Mouse (Mus musculus) liver, adult (tissue): ENCODE results near the gene Smad3.
A peak's percentile ranks its signal among the peaks of the same experiment; 100 is the strongest.

Experiments
- GATA4 ChIP-seq: IDR thresholded peaks from 2 replicates; pipeline ENCODE4 v1.6.1; 2014; ENCODE audit warnings: mild to moderate bottlenecking, low read length; ENCODE audit not compliant: insufficient replicate concordance

The Smad3 gene

DNA sequence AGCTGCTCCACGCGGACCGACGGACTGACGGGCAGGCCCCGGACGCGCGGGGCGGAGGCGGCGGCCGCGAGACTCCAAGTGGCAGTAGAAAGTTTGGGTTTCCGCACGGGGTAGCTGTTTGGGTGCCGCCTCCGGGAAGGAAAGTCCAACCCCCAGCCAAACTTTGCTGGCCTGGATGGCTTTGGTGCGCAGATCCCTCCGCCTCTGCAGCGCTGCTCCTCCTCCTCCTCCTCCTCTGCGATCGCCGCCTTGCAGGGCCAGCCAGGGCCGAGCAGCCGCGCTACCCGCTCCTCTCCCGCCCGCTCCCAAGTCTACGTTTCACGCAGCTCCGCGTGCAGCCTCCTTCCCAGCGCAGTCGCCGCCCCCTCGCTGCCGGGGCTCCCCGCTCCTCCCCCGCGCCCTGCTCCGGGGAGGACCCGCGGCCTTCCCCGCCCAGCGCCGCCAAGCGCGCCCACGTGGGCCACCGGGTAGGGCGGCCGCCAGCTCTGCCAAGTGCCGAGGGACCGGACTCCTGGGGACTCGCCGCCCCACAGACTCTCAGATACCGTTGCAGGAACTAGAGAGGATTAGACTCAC, at the start of gene Smad3:
Smad3 (minus strand) TSS at position 130 of the 576 bp plus-strand sequence.
- TF ChIP-seq GATA4: peak; percentile 18; the same call in 1 of the 2 replicates

DNA sequence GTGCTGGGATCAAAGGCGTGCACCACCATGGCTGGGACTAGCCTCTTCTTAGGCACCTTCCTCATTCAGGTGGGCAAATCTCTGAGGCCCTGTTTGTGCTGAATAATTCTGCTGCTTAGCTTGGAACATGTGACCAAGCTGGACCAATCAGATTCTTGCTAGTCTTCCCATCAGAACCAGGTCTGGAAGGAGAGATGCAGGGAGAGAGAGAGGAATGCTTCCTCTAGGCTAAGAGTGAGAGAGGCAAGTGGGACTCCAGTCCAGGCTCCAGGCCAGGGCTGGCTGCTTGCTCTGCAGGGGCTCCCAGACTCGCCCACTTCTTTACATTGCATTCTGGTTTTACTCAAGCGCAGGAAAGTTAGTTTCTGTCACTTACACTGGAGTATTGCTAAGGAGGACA, 47.1 kb upstream of the Smad3 start:
- no peak for TF ChIP-seq GATA4

DNA sequence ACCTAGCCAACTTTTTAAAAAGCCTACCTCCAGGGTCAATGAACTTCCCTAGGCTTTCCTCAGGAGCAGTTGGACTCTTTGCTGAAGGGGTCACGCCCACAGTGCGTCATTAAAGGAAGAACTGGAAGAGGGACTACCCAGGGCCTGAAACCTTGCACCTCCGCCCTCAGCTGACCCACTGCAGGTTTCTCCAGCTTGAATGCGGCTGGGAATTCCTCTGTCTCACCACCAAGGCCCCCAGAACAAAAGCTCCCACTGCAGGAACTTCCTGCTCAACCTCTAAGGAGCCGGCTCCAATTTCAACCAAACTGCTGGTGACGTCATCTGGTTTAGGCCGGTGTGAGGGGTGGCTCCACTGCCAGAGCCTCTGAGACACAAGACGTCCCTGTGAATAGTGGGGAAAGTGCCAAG, 45.4 kb upstream of the Smad3 start:
- no peak for TF ChIP-seq GATA4

DNA sequence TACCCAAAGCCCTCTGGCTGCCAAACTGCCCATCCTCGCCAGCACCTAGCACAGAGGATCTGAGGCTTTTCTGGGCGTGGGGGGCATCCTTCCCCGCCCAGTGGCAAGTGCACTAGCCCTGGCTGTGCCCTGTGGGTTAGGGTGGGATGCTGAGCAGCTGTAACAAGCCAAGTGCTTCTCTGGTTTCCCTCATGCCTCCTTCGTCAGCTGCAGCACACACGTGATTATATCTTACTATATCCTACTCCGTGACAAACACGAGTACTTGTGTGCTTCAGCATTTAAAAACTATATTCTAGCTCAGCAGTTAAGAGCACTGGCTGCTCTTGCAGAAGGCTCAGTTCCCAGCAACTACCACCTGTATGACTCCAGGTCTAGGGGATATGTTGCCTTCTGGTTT, 44.7 kb upstream of the Smad3 start:
- TF ChIP-seq GATA4: no peak

DNA sequence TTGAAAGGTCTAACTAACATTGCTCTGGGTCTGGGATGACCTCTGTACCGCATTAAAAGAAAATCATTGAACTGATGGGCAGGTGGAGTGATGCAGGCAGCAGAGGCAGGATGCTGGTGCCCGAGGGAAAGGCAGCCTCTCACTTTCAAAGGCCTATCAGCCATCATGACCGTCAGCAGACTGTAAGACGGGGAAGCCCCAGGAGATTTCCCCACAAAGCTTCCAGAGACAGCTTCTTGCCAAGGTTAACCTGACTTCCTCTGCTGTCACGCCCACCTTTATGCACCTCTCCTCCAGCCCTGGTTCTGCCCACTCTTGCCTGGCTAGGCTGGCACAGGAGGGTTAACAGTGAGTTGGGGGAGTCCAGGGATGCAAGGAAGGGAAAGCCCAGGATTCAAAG, 44.3 kb upstream of the Smad3 start:
- no peak for TF ChIP-seq GATA4

DNA sequence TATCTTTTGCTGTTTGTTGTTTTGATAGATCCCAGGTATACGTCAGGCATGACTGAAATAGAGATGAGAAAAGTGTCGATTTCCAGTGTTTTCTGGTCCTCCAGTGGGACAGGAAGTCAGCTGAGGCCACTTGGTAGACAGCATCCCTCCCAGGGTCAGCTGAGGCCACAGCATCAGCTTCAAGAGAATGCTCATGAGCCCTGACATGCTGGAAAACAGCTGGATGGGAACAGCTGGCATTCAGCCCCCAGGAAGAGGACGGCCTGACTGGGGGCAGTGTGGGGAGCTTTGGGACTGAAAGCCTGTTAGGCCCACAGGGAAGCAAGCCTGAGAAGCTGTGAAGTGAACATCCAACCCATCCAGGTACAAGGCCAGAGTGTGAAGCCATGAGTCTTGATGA, 38.6 kb upstream of the Smad3 start:
- no peak for TF ChIP-seq GATA4

DNA sequence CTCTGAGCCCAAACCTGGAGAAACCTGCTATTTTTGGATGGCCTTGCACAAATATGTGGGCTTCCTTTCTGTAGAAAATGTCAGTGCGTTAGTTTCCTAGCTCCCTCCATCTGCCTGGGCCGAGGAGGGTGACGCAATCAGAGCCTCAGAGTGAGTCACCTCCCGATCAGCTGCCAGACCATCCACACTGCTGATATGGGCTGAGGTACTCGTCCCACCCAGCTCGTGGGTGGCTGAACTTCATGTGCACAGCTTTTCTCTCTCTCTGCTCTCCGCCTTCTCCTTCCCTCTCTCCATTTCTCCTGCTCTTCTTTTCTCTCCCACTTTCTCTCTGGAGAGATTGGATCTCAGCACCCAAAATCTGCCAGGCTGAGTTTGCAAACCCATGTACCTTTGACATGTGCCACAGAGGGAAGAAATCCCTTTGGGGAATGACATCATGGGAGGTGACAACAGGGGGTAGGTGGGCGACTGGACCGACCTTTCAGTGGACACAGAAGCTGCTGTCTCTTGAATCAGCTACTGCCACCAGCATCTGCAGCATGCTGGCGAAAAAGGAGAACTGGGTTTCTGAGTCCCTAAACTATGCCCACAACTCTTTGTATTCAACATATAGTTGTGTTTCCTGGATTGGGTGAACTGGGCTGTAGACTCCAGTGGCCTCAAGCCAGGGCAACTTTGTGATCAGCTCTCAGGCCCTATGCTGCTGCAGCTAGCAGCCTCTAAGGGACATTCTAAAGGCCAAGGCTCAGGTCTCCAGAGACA, 36.1 kb upstream of the Smad3 start:
- TF ChIP-seq GATA4: no peak

DNA sequence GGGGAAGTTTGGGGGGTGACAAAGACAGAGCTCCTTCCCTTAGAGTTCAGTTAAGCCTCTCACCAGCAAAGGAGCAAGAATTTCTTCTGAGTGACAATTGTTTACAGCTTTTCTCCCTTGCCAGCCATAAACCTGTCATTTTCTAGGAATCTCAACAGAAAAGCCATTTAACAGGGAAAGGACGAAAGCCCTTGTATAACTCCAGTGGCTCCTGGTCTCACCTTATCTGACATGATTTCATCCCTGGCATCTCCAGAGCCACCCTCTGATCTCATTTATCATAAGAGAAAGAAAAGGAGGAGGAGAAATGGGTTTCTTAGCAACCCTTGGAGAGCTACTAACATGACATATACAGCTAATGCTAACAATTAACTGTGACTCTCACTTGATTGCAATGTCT, 33.9 kb upstream of the Smad3 start:
- TF ChIP-seq GATA4: no peak

DNA sequence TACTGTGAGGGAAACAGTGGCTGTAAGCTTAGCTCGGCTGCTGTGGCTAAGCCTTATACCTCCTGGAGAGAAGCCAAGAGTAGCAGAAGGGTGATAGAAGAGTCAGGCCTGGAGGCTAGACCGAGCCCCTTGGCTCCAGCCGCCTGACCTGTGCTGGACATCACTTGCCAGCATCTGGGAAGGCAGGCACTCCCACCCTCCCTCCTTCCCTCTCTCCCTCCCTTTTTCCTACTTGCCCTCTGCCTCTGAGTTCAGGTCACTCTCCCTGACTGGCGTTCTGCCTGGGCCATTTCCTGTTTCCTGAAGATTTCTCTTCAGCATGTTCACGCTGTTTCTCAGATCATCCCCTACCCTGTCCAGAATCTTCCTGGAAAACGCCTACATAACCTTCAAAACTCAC, 33.5 kb upstream of the Smad3 start:
- peak; percentile 56; the same call in 1 of the 2 replicates for TF ChIP-seq GATA4

DNA sequence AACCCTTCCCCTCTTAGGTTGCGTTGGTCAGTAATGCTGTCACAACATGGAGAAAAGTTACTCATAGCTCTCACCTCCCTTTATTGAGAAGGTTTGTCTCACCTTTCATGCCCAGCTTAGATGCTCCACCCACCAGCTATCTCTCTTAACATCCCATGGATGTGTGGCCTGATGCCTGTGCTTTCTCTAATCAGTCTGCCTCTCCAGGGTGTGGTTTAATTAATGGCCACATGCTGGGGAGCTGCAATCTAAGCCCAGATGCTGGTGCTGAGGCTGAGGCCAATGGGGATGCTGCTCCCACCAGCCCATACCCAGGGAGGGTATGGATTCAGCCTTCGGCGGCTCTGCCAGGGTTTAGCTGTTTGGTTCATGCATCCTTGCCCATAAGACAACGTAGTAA, 32.4 kb upstream of the Smad3 start:
- TF ChIP-seq GATA4: no peak

DNA sequence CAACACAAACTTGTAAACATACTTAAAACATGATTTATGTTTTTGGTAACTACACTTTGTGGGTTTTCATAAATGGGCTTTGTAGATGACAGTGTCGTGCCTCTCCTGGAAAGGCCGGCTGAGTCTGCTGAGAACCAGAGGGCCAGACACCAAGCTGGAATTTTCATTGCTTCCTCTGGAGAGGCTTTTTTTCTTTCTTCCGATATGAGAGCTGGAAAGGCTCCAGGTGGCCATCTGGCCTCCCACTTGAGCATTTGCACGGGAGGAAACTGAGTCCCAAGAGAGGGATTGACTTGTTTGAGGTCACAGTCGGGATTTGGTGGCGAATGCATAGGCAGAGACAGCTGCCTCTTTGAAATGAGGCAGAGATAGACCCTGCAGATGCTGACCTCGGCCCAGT, 31.6 kb upstream of the Smad3 start:
- peak; percentile 11; the same call in 1 of the 2 replicates for TF ChIP-seq GATA4

DNA sequence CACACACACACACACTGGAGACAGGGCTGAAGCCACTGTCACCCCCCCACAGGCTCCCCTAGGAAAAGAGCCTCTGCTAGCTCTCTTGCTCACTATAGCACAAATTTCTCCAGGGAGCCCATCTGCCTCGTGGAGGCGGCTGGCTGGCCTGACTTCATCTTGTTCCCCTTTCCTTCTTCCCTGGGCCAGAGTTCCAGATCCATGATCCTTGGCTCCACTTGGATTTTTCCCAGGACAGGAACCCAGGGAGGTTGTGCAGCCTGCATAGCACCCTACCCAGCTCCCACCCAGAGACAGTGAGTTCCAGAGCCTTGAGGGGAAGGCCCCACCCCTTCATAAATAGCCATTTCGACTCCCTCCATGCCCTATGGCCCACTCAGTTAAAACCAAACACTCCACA, 29.8 kb upstream of the Smad3 start:
- TF ChIP-seq GATA4: no peak

DNA sequence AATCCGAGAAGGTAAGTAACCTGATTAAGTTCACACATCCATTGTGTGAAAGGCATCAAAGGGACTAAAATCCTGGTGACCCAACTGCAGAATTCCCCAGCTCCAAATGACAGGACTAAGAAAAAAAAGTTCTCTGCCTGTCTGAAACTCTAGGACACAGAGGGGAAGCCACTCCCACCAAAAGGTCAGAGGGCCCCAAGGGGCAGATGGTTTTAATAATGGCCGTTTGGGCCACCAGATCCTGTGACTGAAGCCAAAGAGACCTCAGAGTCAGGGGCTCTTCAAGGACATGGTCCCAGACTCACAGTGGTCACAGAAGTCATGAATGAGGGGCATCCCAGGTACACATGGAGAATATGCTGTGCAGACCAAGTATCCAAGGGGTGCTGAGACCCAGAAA, 29.3 kb upstream of the Smad3 start:
- TF ChIP-seq GATA4: no peak

DNA sequence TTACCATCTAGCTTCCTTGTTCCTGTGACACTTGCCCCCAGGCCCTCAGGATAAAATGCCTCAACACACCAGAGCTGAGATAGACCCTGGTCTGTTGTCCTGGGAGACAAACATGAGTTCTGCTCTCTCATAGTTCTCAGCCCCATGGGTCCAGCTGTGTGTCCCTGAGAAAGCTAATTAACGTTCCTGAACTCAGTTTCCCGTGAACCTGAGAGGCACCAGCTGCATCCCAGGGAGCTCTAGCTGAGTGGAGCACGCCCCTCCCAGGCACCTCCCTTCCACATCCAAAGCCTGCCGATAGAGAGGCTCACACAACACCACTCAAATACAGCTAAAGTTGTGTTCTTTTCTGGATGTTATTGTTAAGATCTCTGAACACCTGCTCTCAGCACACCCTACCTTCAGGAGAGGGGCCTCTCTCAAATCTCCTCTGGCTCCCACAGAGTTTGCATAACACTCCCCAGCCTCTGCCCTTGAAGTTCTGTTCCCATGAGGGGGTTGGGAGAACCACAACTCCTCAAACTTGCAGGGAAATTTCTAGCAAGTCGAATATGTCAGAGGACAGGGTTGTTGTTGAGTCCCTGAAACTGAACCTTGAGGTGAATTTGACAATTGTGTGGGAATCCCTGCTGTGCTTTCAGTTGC, 28.4 kb upstream of the Smad3 start:
- no peak for TF ChIP-seq GATA4

DNA sequence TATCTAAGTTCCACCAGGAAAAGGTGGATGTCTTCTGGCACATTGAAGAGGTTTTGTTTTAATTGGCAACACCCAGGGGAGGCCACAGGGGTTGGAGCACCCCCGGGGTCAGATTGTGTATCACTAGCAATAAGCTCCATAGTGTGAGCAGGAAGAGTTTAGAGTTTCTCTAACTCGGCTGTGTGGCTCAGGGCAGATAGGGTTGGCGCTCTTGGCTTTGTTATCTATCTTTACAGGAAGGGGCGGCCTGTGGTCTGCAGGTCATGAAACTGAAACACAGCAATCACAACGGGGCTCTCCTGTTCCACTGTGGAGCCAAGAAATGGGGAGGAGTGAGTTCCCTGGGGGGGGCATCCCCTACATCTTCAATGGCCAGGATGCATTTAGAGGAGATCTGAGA, 27.7 kb upstream of the Smad3 start:
- peak; percentile 77; the same call in 1 of the 2 replicates for TF ChIP-seq GATA4

DNA sequence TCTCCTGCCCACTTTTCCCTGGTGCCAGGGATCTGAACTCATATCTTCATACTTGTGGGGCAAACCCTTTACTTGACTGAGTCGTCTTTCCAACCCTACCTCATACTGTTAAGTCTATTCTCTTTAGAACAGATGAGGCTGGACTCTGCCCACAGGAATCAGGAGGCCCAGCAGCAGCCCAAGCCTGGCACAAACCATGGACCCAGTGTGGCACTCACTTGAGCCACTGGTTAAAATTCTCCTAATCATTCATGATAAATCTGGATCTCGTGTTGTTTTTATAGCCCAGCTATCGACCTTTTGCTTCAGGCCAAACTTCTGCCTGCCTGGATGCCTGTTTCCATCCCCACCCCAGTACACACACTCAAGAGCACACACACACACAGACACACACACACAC, 26.8 kb upstream of the Smad3 start:
- no peak for TF ChIP-seq GATA4

DNA sequence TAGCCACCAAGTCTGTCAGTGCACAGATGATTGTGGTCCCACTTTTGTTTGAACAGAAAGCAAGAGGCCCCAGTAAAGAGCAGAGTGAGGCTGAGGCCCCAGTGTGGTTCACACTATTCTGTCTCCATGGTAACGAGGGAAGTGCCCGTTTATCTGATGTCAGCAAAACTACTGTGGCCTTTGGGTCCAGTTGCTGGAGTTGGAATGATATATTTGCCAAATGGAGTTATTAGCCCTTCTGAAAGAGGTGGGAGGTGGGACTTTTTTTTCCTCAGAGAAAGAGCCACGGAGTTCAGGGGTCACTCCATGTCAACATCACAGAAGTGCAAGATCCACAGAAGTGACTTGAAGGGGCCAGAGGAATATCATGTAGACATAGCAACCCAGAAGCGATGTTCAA, 24.9 kb upstream of the Smad3 start:
- TF ChIP-seq GATA4: no peak
